Mouse (Mus musculus): ENCODE measurements around the gene Ptar1. TPM values are rescaled to one million over a fixed set of nuclear protein-coding genes. Genes with fewer than 3 reads are reported as not detected.

The Ptar1 gene
- total and polyA plus RNA-seq, 3 experiments: 5.6 to 10.4 (median 7.1) TPM

DNA sequence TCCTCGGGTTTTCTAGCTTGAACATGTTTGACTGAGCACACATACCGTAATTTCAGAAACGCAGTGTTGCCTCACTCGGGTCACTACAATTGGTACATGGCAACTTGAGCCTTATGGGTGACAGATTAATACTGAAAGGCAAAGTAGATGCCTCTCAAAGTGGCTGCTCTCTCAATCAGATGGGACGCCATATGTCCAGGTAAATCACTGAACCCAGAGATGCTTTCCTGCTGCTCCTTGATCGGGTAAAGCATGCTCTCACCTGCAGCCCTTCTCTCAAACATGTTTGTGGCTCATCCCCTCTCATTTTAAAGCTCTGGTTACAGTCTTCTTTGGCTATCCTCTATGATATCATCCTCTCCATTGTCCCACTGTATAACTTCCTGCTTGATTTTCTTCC lies 76.1 kb downstream of the Ptar1 start:
- no peaks in the 10 kb centered on the region for H3K27me3 ChIP-seq (replicated peaks)
- no peak overlapping the region for H3K9ac ChIP-seq (ENCODE audit: insufficient read depth, low read depth)
- H3K4me3 ChIP-seq (replicated peaks in 1 of 3; ENCODE audit: low read depth in 2 of 3, low read length in 2 of 3, poor library complexity in 1 of 3): no peak overlapping the region
- H3K79me2 ChIP-seq (replicated peaks; ENCODE audit: control insufficient read depth, extremely low read depth, insufficient read depth, poor library complexity, severe bottlenecking): no peaks in the 10 kb centered on the region
- TF ChIP-seq ZMIZ1 (IDR thresholded peaks at IDR 0.05; ENCODE audit: low read depth, low read length) (no peak), RCOR1 (conservative IDR thresholded peaks at IDR 0.05; ENCODE audit: low read depth, low read length) (no peak), RAD21 (IDR thresholded peaks at IDR 0.05; ENCODE audit: low read depth, low read length) (no peak), SMC3 (IDR thresholded peaks at IDR 0.05; ENCODE audit: low read depth, low read length) (no peak), E2F4 (IDR thresholded peaks at IDR 0.05; ENCODE audit: insufficient replicate concordance, low read depth, low read length) (no peak), ZC3H11A (IDR thresholded peaks at IDR 0.05; ENCODE audit: low read depth, low read length) (no peak), CTCF (conservative IDR thresholded peaks at IDR 0.05 in 1 of 2, IDR thresholded peaks at IDR 0.05 in 1 of 2; ENCODE audit: low read depth in 2 of 2, low read length in 2 of 2) (no peak), ELF1 (IDR thresholded peaks at IDR 0.05; ENCODE audit: low read depth, low read length) (no peak), ETS1 (conservative IDR thresholded peaks at IDR 0.05; ENCODE audit: low read depth, low read length) (no peak), UBTF (IDR thresholded peaks at IDR 0.05; ENCODE audit: low read depth, low read length) (no peak), TCF12 (IDR thresholded peaks at IDR 0.05; ENCODE audit: low read depth, low read length) (no peak)
- H3K4me1 ChIP-seq (ENCODE audit: control insufficient read depth in 1 of 2, insufficient read depth in 2 of 2): peaks cover 2 to 10% of the 10 kb centered on the region in 2 experiments; a peak in 2 of 4 replicates
- no peak overlapping the region for H3K4me2 ChIP-seq (ENCODE audit: insufficient read depth, low read depth, poor library complexity, severe bottlenecking)
- H3K9me3 ChIP-seq (replicated peaks; ENCODE audit: low read length): no peaks in the 10 kb centered on the region
- in situ Hi-C loops (cut with MboI; ENCODE audit: low pct_ligation_motif_present, low pct_unique_long_range_greater_than_20kb, low sequenced_read_pairs) (no loop called here), dilution Hi-C loops (cut with MboI; ENCODE audit: extremely low pct_ligation_motif_present, extremely low pct_unique_long_range_greater_than_20kb, low sequenced_read_pairs) (no loop called here)
- DNase-seq (ENCODE audit: extremely low read depth): no peak
- no peaks in the 10 kb centered on the region for H3K36me3 ChIP-seq (replicated peaks in 1 of 2; ENCODE audit: control insufficient read depth in 1 of 2, insufficient read depth in 1 of 2, low read length in 1 of 2)
- no peak overlapping the region for H3K27ac ChIP-seq (ENCODE audit: insufficient read depth, low read depth)

DNA sequence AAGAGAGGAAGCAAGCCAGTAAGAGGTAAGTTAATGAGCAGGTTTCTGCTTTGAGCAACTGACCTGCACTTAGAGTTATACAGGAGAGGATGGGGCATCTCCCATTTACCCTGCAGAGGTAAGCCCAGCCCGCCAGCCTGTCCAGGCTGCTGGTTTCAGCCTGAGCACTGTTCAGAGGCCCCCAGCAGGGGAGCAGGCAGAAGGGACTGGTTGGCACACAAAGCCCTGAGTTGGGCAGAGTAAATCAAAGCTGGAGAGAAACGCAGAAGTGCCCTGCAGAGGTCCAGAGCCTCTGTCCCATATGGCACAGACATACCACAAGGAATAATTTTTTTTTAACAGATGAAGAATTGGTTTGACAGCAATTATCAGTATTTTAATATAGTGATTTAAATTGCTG lies 76.8 kb downstream of the Ptar1 start:
- dilution Hi-C loops (cut with MboI; ENCODE audit: extremely low pct_ligation_motif_present, extremely low pct_unique_long_range_greater_than_20kb, low sequenced_read_pairs) (no loop called here), in situ Hi-C loops (cut with MboI; ENCODE audit: low pct_ligation_motif_present, low pct_unique_long_range_greater_than_20kb, low sequenced_read_pairs) (no loop called here)
- DNase-seq (ENCODE audit: extremely low read depth): no peak
- Histone ChIP-seq H3K4me2 (ENCODE audit: insufficient read depth, low read depth, poor library complexity, severe bottlenecking) (no peak overlapping the region), H3K4me3 (replicated peaks in 1 of 3; ENCODE audit: low read depth in 2 of 3, low read length in 2 of 3, poor library complexity in 1 of 3) (no peak overlapping the region), H3K27ac (ENCODE audit: insufficient read depth, low read depth) (no peak overlapping the region), H3K27me3 (replicated peaks) (no peaks in the 10 kb centered on the region), H3K9me3 (replicated peaks; ENCODE audit: low read length) (no peaks in the 10 kb centered on the region), H3K9ac (ENCODE audit: insufficient read depth, low read depth) (no peak overlapping the region), H3K36me3 (replicated peaks in 1 of 2; ENCODE audit: control insufficient read depth in 1 of 2, insufficient read depth in 1 of 2, low read length in 1 of 2) (no peaks in the 10 kb centered on the region), H3K79me2 (replicated peaks; ENCODE audit: control insufficient read depth, extremely low read depth, insufficient read depth, poor library complexity, severe bottlenecking) (no peaks in the 10 kb centered on the region), H3K4me1 (ENCODE audit: control insufficient read depth in 1 of 2, insufficient read depth in 2 of 2) (peaks cover 2 to 8% of the 10 kb centered on the region in 2 experiments; a peak in 2 of 4 replicates)
- no peak for TF ChIP-seq JUND (conservative IDR thresholded peaks at IDR 0.05; ENCODE audit: low read depth, low read length)
- no peak for TF ChIP-seq POLR2AphosphoS2 (IDR thresholded peaks at IDR 0.05; ENCODE audit: low read depth, low read length)
- no peak for TF ChIP-seq MAFK (IDR thresholded peaks at IDR 0.05; ENCODE audit: insufficient replicate concordance, low read length)
- no peak for TF ChIP-seq ETS1 (conservative IDR thresholded peaks at IDR 0.05; ENCODE audit: low read depth, low read length)
- TF ChIP-seq USF1 (IDR thresholded peaks at IDR 0.05; ENCODE audit: low read depth, low read length): no peak
- TF ChIP-seq TBP (conservative IDR thresholded peaks at IDR 0.05; ENCODE audit: low read depth, low read length): no peak
- no peak for TF ChIP-seq EP300 (IDR thresholded peaks at IDR 0.05; ENCODE audit: low read length)
- TF ChIP-seq POLR2A (IDR thresholded peaks at IDR 0.05; ENCODE audit: low read depth, low read length): no peak
- no peak for TF ChIP-seq BHLHE40 (IDR thresholded peaks at IDR 0.05; ENCODE audit: low read depth, low read length)
- TF ChIP-seq SIN3A (IDR thresholded peaks at IDR 0.05; ENCODE audit: low read length): no peak
- no peak for TF ChIP-seq RAD21 (IDR thresholded peaks at IDR 0.05; ENCODE audit: low read depth, low read length)

All from CH12.LX (cell line).